Mouse (Mus musculus) hematopoietic stem cell, adult 5-6 weeks (primary cell): ENCODE results near the gene Shisal2a. TPM values are rescaled to one million over a fixed set of nuclear protein-coding genes. Genes with fewer than 3 reads are reported as not detected.
"Not testable (repeated sequence)": the region's sequence is repeated elsewhere in the genome, so short reads cannot be mapped to it uniquely, and the experiment has no call there.

Experiments used
- ATAC-seq, 2 experiments: fragments of 125-278 bp in 1 of 2; replicated peaks in 1 of 2; 2 replicates each; pipeline ENCODE4 v1.8.0; 2016 to 2017; ENCODE audit warnings: inconsistent platforms in 2 of 2, mild to moderate bottlenecking in 2 of 2, moderate number of reproducible peaks in 2 of 2, low read depth in 1 of 2, moderate TSS enrichment in 1 of 2; ENCODE audit not compliant: low FRiP score in 2 of 2, poor library complexity in 2 of 2, severe bottlenecking in 2 of 2, insufficient read depth in 1 of 2, low TSS enrichment in 1 of 2
- total RNA-seq: library from RNA; stranded (forward); fragments of 172-1452, 232-1000 nt; gene quantifications from 2 replicates; pipeline ENCODE4 v1.2.3, GENCODE M21; 2017

Shisal2a gene
- total RNA-seq, 1 experiment from 2014 or later, result not detected

DNA sequence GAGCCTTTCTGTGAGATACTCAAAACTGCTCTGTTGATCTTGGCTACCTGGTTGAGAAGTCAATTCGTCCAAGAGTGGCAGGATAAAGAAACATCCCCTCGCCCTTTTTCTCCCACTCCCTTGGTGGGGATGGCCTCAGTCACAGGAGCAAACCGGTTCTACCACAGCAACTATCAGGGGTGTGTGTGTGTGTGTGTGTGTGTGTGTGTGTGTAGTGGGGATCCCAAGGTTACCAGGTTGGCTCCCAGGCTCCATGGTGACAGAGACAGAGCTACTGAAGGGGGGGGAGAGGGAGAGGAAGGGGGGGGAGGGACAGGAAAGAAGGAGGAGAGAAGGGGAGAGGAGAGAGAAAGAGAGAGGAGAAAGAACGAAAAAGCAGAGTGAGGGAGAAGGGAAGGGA, 4.0 kb upstream of the Shisal2a start:
- ATAC-seq, result no peak

DNA sequence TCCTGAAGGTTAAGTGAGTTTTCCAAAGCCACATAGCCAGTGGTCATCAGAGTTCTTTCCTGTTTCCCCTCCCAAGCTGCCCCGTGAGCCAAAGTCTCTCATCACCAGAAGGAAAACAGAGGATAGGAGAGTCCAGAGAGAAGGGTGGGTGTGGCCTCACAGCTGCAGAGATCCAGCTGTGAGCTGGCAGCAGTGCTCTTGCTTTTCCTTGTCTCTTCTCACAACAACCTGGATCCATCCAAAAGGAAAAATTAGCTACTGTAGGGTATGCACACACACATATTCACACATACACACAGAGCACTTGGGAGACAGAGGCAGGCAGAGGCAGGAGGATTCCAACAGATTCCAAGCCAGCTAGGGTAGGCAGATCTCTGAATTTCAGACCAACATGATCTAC, 2.9 kb upstream of the Shisal2a start:
- ATAC-seq, result no peak

DNA sequence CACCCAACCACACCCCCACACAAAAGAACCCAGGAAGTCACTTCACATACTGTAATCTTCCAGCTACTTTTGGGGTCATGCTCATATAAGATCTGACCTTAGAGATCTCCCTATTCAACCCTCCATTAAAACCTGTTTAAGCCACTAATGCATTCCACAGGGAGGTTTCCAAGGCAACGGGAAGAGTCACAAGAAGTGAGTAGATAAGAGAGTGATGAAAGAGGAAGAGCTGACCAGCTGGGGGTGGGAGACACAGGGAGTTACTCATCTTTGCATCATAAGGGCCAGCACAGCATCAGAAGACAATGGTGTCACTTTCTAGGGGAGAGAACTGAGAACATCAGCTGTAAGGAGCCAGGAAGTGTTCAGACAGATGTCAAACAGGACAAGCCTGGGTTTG, 3.0 kb downstream of the Shisal2a start:
- ATAC-seq, result no peak

DNA sequence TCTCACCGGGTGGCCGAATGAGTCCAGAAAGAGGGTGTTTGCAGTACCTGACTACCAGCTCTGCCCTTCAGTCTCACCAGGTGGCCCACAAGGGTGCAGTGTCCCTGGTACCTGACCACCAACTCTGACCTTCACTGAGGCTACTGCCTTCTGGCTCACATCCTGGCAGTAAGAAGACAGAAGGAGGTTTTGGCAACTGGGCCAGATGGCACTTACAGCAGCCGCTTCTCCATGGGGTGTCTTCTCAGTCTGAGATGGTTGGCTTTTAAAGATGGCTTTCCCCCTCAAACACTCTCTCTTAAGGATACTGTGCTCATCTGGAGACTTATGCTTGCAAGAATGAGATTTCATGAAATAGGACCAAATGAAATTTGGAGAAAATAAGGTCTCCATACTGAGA, 3.7 kb downstream of the Shisal2a start:
- ATAC-seq, result no peak

DNA sequence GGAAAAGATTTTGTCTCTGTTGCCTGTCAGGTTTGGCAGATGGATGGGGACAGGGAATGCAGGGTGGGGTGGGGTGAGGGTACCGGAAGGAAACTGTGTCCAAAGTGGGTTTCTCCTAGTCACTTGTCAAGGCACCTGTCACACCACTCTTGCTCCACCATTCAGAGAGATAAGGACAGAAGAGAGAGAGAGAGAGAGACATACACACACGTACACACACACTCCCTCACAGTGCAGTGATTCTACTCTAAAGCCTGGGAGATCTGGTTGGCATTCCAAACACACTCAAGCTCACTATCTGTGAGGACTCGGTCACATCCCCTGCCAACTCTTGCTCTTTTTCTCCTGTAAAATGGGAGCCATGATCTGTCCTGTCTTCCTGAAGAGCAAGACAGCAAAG, 11.0 kb downstream of the Shisal2a start:
- ATAC-seq, result no peak

DNA sequence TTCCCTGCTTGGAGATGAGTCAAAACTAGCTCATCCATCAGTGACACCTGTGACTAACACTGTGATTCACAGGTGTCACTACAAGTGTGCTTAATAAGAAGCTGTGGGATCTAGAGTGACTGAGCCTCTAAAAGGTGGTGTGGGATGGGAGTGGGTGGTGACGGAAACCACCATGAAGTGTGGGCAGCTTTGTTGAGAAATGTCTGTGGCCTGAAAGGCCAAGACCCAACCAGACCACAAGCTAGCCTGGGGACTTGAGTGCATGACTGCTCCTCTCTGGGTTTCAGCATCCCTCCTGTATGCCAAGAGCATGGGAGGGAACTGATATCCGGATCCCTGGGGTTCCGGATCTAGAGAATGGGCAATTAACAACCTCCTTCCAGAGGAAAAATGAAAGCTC, 11.7 kb downstream of the Shisal2a start:
- no peak; a peak in 1 of 4 replicates for ATAC-seq

DNA sequence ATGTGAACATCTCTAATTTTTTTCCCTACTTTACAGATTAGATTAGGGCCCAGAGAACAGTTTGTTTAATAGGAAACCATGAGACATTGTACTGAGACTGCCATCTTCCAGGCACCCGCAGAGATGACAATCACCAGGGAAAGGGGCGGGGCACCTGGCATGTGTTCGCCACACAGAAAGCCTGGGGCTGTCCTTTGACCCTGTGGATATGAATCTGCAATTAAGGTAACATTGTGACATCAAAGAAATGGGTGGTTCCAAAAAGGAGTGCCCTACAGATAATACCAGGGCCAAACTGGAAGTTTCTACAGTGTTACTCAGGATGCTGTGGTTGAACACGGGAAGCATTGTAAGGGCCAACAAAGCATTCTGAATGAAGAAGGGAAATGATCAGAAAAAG, 12.7 kb downstream of the Shisal2a start:
- peak; percentile 46 to 58 for ATAC-seq

DNA sequence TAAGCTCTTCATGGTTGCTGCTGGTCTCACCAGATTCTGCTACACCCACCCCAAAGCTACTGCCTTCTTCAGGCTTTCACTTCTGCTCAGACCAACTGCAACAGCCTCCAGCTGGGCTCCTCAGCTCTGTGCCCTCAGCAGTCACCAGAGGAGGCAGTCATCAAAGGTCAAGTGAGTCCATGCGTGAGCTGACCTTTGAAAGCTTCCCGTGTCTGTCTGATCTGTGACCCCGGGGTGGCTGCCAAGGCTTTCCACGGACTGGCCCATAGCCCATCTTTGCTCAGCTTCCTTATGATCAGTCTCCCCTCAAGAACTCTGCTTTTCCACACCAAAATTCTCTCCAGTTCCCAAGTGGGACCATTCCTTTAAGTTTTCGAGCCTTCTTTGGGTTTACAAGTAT, 13.9 kb downstream of the Shisal2a start:
- ATAC-seq, result 0 out of 4 replicates have a peak, but pooled peaks of 1 of the 2 experiments have one; percentile 26

DNA sequence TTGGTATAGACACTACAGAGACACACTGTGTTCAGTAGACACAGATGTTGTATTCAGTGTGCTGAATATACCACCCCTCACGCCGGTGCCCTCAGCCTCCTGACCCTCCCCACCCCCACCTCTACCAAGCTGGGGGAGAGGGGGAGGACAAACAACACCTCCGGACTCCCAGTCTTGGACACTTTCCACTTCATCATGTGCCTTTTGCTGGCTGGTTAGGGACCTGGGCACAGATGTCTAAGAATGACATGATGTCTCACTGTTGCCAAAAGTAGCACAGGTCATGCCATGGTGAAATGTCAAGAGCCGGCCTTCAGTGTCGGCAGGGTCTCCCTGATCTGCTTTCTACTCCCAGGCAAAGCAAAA, 19.1 kb downstream of the Shisal2a start:
- ATAC-seq, result no peak

DNA sequence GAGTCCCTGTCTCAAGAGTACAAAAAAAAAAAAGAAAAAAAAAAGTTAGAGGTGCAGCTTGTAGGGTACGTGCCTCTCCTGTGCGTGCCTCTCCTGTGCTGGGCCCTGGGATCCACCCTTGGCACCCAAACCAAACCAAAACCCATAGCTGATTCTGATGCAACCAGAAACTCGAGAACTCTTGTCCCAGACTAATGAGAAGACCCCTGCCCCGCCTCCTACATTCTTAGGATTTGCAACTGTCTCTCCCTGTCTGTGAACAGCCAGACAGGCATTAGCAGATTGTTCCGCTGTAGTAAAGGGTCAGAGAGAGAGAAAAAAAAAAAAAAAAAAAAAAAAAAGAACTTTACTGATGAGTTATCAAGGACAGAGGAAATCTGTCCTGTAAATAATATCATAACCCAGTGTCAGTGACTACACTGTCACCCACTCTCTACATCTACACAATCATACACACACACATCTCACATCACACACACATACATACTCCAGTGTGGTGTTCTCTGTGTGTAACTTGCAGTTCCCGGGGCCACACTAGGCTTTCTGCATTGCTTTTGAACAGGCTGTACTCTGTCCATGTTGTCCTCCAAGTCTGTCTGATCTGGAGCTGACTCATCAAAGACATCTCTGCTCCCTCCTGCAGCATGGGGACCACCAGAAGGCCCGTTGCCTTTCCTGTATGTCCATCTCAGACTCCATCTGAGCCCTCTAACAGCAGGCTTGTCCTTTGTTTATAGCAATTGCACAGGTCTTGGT, 19.6 kb downstream of the Shisal2a start:
- ATAC-seq, result no peak

DNA sequence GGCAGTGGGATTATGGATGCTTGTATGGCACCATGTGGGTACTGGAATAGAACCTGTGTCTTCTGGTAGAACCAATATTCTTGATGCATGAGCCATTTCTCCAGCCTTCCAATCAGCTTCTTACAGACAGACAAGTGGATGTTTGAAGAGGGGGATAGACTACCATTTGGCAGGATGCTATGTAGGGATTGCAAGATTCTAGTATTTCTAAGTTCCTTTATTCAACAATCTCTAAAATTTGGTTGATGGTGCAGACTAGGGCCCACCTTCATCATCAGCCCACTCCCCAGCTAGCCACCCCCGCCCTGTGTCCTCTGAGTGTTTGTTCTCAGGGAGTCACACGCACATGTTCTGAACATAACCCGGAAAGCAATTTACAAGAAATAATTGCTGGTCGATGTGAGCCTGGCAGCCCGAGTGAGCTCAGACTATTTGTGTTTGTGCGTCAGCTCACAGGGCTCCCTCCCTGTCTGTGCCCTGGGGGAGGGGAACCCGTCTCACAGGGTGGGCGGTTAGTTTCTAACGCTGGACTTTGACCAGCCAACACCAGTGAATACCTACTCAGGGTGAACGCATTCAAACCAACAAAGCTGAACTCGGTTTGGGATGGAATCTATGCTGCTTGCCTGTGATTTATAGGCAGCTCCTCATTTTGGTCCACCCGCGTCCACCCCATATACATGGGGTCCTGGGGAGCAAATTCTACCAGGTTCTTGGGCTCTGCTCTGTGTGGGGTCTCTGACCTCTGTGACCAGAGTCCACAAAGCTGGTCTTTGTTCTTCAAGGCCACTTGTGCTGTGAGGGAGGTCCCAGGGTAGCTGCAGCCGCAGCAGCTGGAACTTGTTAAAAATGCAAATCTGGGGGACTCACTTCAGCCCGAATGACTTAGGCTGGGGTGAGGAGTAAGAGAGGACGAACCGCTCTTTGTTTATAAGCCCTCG, 20.6 kb downstream of the Shisal2a start:
- ATAC-seq, result no peak

DNA sequence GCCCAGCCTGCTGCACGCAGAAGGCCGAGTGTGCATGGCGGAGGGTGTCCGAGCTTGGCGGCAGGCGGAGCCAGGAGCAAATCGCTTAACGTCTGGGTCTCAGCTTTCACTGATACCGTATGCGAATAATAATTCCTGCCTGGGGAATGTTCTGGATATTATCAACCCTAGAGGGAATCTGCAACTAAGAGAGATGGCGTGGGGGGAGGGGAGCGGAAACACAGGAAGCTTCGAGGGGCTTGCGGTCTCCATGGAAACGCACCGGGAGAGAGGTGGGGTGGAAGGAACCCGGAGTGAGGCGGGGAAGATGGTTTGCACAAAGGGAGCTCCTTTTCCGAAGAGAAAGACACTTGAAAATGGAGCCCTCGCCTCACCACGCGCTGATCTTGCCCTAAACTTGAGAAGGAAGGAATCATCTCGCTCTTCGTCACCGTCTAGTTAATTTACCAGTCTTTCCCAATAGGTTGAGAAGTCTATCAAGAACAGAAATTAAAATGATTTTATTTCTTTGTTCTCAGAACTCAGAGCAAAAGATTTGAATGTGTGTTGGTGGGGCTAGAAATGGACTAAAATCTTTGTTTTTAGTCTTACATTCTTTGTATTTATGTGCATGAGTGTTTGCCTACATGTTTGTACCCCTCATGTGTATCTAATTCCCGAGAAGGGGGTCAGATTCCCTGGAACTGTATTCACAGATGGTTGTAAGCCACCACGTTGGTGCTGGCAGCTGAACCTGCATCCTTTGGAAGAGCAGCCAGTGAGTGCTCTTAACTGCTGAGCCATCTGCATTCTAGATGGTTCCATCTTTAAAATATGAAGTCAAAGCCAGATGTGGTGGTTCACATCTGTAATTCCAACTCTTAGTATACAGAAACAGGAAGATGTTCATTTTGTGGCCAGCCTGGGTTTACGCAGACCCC, 22.8 kb downstream of the Shisal2a start:
- ATAC-seq, result peak in 1 of 2 experiments; percentile 41; a peak in 2 of 4 replicates

DNA sequence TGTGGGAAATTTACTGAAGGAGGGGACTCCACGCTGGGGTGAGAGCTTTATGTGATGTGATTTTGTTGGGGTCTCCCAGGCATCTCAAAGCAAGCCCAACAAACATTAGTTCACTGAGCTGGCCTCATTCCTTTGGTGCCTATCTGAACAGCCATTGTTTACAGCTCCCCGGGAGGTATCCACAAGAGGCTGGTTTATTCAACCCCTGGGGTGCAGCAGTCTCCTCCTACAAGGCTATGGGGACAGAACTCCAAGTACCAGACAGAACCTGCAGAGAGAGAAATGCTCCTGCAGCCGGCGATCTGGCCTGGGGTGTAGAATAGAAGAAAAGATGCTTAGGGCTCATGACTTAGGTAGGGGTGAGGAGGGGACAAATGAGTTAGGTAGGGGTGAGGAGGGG, 24.7 kb downstream of the Shisal2a start:
- no peak for ATAC-seq

DNA sequence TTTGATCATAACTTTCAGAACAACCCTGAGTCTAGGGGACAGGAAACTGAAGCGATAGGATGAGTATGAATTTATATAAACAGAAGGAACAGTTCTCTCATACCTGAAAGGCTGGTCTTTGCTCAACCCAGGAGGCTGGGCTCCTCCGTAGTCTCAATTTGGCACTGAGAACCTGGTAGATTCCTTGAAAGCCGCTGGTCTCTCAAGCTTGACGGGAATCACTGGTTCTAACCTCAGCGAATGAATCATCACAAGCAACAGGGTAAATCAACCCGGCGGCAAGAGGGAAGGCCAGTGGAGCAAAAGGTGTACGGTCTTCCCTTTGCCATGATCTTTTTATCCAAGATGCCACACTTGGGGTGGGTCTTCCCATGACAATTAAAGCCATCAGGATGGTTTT, 25.7 kb downstream of the Shisal2a start:
- ATAC-seq, result no peak

DNA sequence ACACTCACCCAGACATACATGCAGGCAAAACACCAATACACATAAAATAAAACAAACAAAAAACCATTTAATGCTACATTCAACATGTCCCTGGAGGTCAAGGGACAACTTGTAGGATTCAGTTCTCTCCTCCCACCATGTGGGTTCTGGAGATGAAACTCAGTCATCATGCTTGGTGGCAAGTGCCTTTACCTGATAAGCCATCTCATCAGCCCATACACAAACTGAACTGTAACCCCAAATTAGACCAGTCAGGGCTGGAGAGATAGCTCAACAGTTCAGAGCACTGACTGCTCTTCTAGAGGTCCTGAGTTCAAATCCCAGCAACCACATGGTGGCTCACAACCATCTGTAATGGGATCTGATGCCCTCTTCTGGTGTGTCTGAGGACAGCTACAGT, 29.6 kb downstream of the Shisal2a start:
- ATAC-seq, result not testable (repeated sequence)

DNA sequence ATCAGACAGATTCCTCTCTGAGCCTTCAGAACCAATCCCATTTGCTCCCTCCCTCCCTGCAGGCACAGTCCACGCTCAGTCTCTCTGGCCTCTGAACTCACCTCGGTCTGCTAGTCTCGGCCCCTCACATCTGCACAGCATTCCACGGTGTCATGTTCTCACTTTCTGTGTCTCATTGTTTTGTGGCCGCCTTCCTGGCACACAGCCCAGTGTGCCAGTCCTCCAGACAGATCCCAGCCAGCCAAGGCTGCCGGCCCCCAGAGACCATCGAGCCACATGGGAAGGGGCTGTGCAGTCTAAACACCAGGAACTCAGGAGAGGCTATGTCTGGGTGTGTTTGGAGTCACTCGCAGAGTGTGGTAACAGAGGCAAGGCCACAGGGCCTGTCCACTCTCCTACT, 32.3 kb downstream of the Shisal2a start:
- ATAC-seq, result peak; percentile 19 to 20; a peak in 1 of 4 replicates

DNA sequence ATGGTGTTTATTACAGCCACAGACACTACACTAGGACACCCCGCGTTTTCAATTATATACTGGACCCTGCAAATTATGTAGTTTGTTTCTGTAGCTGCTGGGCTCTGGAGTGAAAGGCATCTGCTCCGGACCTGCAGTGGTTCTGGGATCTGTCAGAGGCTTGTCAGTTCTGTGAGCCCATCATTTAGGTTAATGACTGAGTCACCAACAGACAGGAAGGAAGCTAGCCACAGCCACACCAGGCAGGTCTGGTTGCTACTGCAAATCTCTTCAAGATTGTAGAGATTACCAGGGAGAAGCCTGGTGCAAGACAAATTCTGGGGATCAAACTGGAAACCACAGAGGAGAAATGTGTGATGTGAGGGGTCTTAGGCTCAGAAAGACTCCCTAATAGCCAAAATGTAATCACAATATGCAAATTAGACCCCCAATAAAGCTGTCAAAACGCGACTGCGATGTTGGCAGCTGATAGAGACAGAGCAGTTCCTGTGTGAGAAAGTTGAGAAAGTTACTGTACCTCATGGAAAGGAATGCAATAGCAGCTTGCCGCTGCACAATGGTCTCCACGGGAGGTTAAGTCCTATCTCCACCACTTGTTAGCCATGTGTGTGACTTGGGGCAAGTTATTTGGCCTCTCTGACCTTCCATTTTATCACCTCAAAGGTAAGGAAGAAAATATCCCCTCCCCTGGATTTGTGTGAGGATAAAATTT, 33.2 kb downstream of the Shisal2a start:
- peak; percentile 26 to 50; a peak in 1 of 4 replicates for ATAC-seq
